Mouse (Mus musculus) heart, embryonic 11.5 days (tissue): ENCODE measurements around the gene Pitpna. TPM values are rescaled to one million over a fixed set of nuclear protein-coding genes. Genes with fewer than 3 reads are reported as not detected.

Source experiments
- ATAC-seq: fragments of 200-750 bp; cut with Nextera tagmentation; replicated peaks from 2 replicates; pipeline ENCODE4 v1.8.0; 2017; ENCODE audit warnings: moderate library complexity; ENCODE audit not compliant: insufficient number of reproducible peaks, low FRiP score, low TSS enrichment
- H3K27ac ChIP-seq: fragments of 300-500 bp; sonication (generic); 2 replicates; pipeline ENCODE4 v1.5.1; 2014; ENCODE audit warnings: mild to moderate bottlenecking, low read depth, low read length
- H3K27me3 ChIP-seq: fragments of 300-500 bp; sonication (generic); 2 replicates; pipeline ENCODE4 v1.6.1; 2014; ENCODE audit warnings: mild to moderate bottlenecking, low read length, mixed read lengths; ENCODE audit not compliant: control insufficient read depth, insufficient read depth
- H3K36me3 ChIP-seq: fragments of 300-500 bp; sonication (generic); 2 replicates; pipeline ENCODE4 v1.6.1; 2014; ENCODE audit warnings: mild to moderate bottlenecking, low read length, moderate library complexity, mixed read lengths; ENCODE audit not compliant: control insufficient read depth, insufficient read depth
- H3K4me1 ChIP-seq: fragments of 300-500 bp; sonication (generic); 2 replicates; pipeline ENCODE4 v1.6.1; 2014; ENCODE audit warnings: low read length; ENCODE audit not compliant: control insufficient read depth, insufficient read depth
- H3K4me2 ChIP-seq: fragments of 300-500 bp; sonication (generic); 2 replicates; pipeline ENCODE4 v1.6.1; 2014; ENCODE audit warnings: mild to moderate bottlenecking, moderate library complexity
- H3K4me3 ChIP-seq: fragments of 300-500 bp; sonication (generic); 2 replicates; pipeline ENCODE4 v1.5.1; 2014; ENCODE audit warnings: low read depth, low read length
- H3K9ac ChIP-seq: fragments of 300-500 bp; sonication (generic); 2 replicates; pipeline ENCODE4 v1.6.1; 2014; ENCODE audit warnings: mild to moderate bottlenecking, low read depth, low read length, moderate library complexity
- H3K9me3 ChIP-seq: fragments of 300-500 bp; sonication (generic); replicated peaks from 2 replicates; pipeline ENCODE4 v1.6.1; 2016; ENCODE audit warnings: low read length; ENCODE audit not compliant: control insufficient read depth
- WGBS: fragments of 180-500 bp; shearing (Covaris S2); extraction: QIAGEN DNeasy Blood & Tissue Kit; methylation state at CpG from one replicate; pipeline ENCODE4 v1.1.7; 2014; ENCODE audit not compliant: insufficient replicate concordance; 5-methylcytosine and 5-hydroxymethylcytosine counted together
- polyA plus RNA-seq: library from polyadenylated mRNA; unstranded; fragments of >200 nt; fragmentation: Nextera tagmentation; extraction: Ambion mirVana; gene quantifications from 2 replicates; pipeline ENCODE4 v1.2.1, GENCODE M21; 2014

Pitpna gene
- polyA plus RNA-seq, 1 experiment from 2014 or later = 59.7 TPM

- no peak overlapping the region for H3K4me2 ChIP-seq
- H3K4me3 ChIP-seq = no peak overlapping the region
- H3K27ac ChIP-seq = no peak overlapping the region
- H3K27me3 ChIP-seq = no peaks in the 10 kb centered on the region
- 68% methylated on average over 5 of the region's 5 CpGs for WGBS
- no peak overlapping the region for H3K9ac ChIP-seq
- ATAC-seq = no peak
- no peaks in the 10 kb centered on the region for H3K9me3 ChIP-seq
- peaks cover 3% of the 10 kb centered on the region for H3K36me3 ChIP-seq
- peaks cover 3% of the 10 kb centered on the region for H3K4me1 ChIP-seq
These were observed 55.4 kb downstream of the Pitpna start for GRCm38 (mm10) chr11:75643323-75643722.

- H3K36me3 ChIP-seq = no peaks in the 10 kb centered on the region; the same call in 1 of the 2 replicates
- no peak overlapping the region for H3K4me2 ChIP-seq
- no peak overlapping the region for H3K9ac ChIP-seq
- no peak overlapping the region for H3K27ac ChIP-seq
- no peaks in the 10 kb centered on the region for H3K27me3 ChIP-seq
- H3K4me3 ChIP-seq = no peak overlapping the region
- no peaks in the 10 kb centered on the region for H3K9me3 ChIP-seq
- H3K4me1 ChIP-seq = peaks cover 9% of the 10 kb centered on the region
- WGBS = 83% methylated on average over 9 of the region's 9 CpGs
- ATAC-seq = no peak
These were observed 56.8 kb downstream of the Pitpna start for GRCm38 (mm10) chr11:75644684-75645083.

GRCm38 (mm10) chr11:75647681-75648211 is 59.8 kb downstream of the Pitpna start:
- no peak overlapping the region for H3K4me2 ChIP-seq
- peak overlapping the region; percentile 25; the same call in 1 of the 2 replicates for H3K27ac ChIP-seq
- H3K27me3 ChIP-seq = no peaks in the 10 kb centered on the region
- 66% methylated on average over 6 of the region's 6 CpGs for WGBS
- no peaks in the 10 kb centered on the region for H3K9me3 ChIP-seq
- no peak for ATAC-seq
- no peak overlapping the region for H3K9ac ChIP-seq
- no peaks in the 10 kb centered on the region; the same call in 1 of the 2 replicates for H3K36me3 ChIP-seq
- no peak overlapping the region for H3K4me3 ChIP-seq
- peaks cover 27% of the 10 kb centered on the region for H3K4me1 ChIP-seq

- H3K9me3 ChIP-seq = no peaks in the 10 kb centered on the region
- WGBS = 42% methylated on average over 4 of the region's 4 CpGs
- no peaks in the 10 kb centered on the region; the same call in 1 of the 2 replicates for H3K36me3 ChIP-seq
- H3K4me1 ChIP-seq = peaks cover 37% of the 10 kb centered on the region
- 0 out of 2 replicates have a peak, but pooled peaks have one; percentile 6 for ATAC-seq
- peak overlapping the region; percentile 28; the same call in 1 of the 2 replicates for H3K9ac ChIP-seq
- no peaks in the 10 kb centered on the region for H3K27me3 ChIP-seq
- peak overlapping the region; percentile 16; the same call in 1 of the 2 replicates for H3K4me2 ChIP-seq
- H3K4me3 ChIP-seq = no peak overlapping the region
- H3K27ac ChIP-seq = peak overlapping the region; percentile 82
These were observed 61.3 kb downstream of the Pitpna start for GRCm38 (mm10) chr11:75649155-75649561.

- Histone ChIP-seq H3K4me1 (peaks cover 49% of the 10 kb centered on the region), H3K9me3 (no peaks in the 10 kb centered on the region), H3K27ac (peak within 1 kb of the TSS; percentile 83), H3K9ac (peak within 1 kb of the TSS; percentile 81), H3K4me2 (peak within 1 kb of the TSS; percentile 88), H3K27me3 (no peaks in the 10 kb centered on the region), H3K36me3 (no peaks in the 10 kb centered on the region), H3K4me3 (peak within 1 kb of the TSS; percentile 61)
- no peak for ATAC-seq
- 61% methylated on average over 7 of the region's 7 CpGs for WGBS
These were observed 62.4 kb downstream of the Pitpna start, which contains the start of gene Myo1c for GRCm38 (mm10) chr11:75650311-75650710. Gene Myo1c, plus strand, starts transcription at chr11:75650504.

GRCm38 (mm10) chr11:75650958-75651425 is 63.1 kb downstream of the Pitpna start:
- 41% methylated on average over 13 of the region's 13 CpGs for WGBS

GRCm38 (mm10) chr11:75651426-75652221 is 63.7 kb downstream of the Pitpna start:
- Histone ChIP-seq H3K27me3 (no peaks in the 10 kb centered on the region), H3K4me1 (peaks cover 55% of the 10 kb centered on the region), H3K9me3 (no peaks in the 10 kb centered on the region), H3K36me3 (no peaks in the 10 kb centered on the region), H3K4me3 (peak overlapping the region; percentile 61), H3K9ac (peak overlapping the region; percentile 81), H3K4me2 (peak overlapping the region; percentile 88), H3K27ac (peak overlapping the region; percentile 83)
- under 1% methylated on average over 53 of the region's 54 CpGs for WGBS
- peak; percentile 73 for ATAC-seq

More at GRCm38 (mm10) chr11:75650958-75651425, 63.1 kb downstream of the Pitpna start:
- peak overlapping the region; percentile 88 for H3K4me2 ChIP-seq
- peaks cover 50% of the 10 kb centered on the region for H3K4me1 ChIP-seq
- H3K27ac ChIP-seq = peak overlapping the region; percentile 83
- H3K27me3 ChIP-seq = no peaks in the 10 kb centered on the region
- peak overlapping the region; percentile 81 for H3K9ac ChIP-seq
- no peaks in the 10 kb centered on the region for H3K9me3 ChIP-seq
- H3K36me3 ChIP-seq = no peaks in the 10 kb centered on the region
- no peak for ATAC-seq
- H3K4me3 ChIP-seq = peak overlapping the region; percentile 61

- 23% methylated on average over 20 of the region's 20 CpGs for WGBS
- peak overlapping the region; percentile 81 for H3K9ac ChIP-seq
- H3K4me3 ChIP-seq = peak overlapping the region; percentile 61
- peak overlapping the region; percentile 88 for H3K4me2 ChIP-seq
- peaks cover 63% of the 10 kb centered on the region for H3K4me1 ChIP-seq
- ATAC-seq = no peak
- no peaks in the 10 kb centered on the region for H3K27me3 ChIP-seq
- no peaks in the 10 kb centered on the region for H3K36me3 ChIP-seq
- no peaks in the 10 kb centered on the region for H3K9me3 ChIP-seq
- H3K27ac ChIP-seq = peak overlapping the region; percentile 83; the same call in 1 of the 2 replicates
These were observed 64.5 kb downstream of the Pitpna start for GRCm38 (mm10) chr11:75652222-75652941.
